Mouse (Mus musculus) forelimb bud, embryonic 11.5 days (tissue): Measurements from ENCODE around the gene Rbm4b.
A peak's percentile ranks its signal among the peaks of the same experiment; 100 is the strongest.
"Not testable (repeated sequence)": the region's sequence is repeated elsewhere in the genome, so short reads cannot be mapped to it uniquely, and the experiment has no call there.

Experiments
- DNase-seq: peaks from one replicate; pipeline ENCODE4 v3.0.0-alpha.2; 2012; ENCODE audit warnings: low read depth, low spot score

The Rbm4b gene

GRCm38 (mm10) chr19:4810309-4810708, 54.0 kb downstream of the Rbm4b start:
- DNase-seq: no peak

- DNase-seq: no peak
Observed at GRCm38 (mm10) chr19:4810746-4811062, 54.4 kb downstream of the Rbm4b start.

GRCm38 (mm10) chr19:4811063-4811908, 55.0 kb downstream of the Rbm4b start, which contains the start of the genes Gm21992 and Rbm14:
Gene Gm21992, minus strand, starts transcription at chr19:4811612.
Gene Rbm14, minus strand, starts transcription at chr19:4811634.
- peak; percentile 98 for DNase-seq

GRCm38 (mm10) chr19:4811909-4812242, 55.6 kb downstream of the Rbm4b start:
- DNase-seq: no peak

GRCm38 (mm10) chr19:4812334-4812949, 56.1 kb downstream of the Rbm4b start:
- not testable (repeated sequence) for DNase-seq

DNA sequence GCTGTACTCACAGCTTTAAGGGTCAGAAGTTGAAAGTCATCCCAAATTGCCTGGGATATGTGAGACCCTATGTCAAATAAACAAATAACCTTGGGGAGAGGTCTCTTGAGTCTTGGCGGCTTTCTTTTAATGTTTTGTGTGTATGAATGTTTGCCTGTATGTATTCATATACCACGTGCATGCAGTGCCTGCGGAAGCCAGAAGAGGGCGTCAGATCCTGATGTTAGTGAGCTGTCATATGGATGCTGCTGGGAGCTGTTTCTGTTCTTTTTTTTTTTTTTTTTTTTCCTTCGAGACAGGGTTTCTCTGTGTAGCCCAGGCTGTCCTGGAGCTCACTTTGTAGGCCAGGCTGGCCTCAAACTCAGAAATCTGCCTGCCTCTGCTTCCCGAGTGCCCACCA, 56.7 kb downstream of the Rbm4b start:
- no peak for DNase-seq
